Mouse (Mus musculus) bone marrow, adult 2 months (tissue): ENCODE data around the gene Fdxr.

ENCODE experiments used
- CTCF ChIP-seq: fragments of 200-500 bp; IDR thresholded peaks from 2 replicates; pipeline ENCODE4 v1.5.1; 2011; ENCODE audit warnings: low read length, control low read depth; ENCODE audit not compliant: control insufficient read depth, insufficient read depth
- POLR2A ChIP-seq: fragments of 200-500 bp; IDR thresholded peaks from 2 replicates; pipeline ENCODE4 v1.6.1; 2011; ENCODE audit warnings: low read depth, mild to moderate bottlenecking, control low read depth, low read length, borderline replicate concordance; ENCODE audit not compliant: control insufficient read depth

- TF ChIP-seq POLR2A, result no peak
- no peak for TF ChIP-seq CTCF
Measured at GRCm38 (mm10) chr11:115249721-115250404, 27.0 kb downstream of the Fdxr start.
